ENCODE assay signal across 9 mouse cellular contexts in genomic region chr11:69729063-69729462, GRCm38 (mm10). TPM values are rescaled to one million over a fixed set of nuclear protein-coding genes. Genes with fewer than 3 reads are reported as not detected.
DNase-seq lines count a peak whose midpoint lies in the region; ATAC-seq and TF ChIP-seq lines count a peak whose summit lies in the region.
"Had no signal": no experiment of that assay in that cellular context is flagged by ENCODE, and none has a peak within 500 bp of the region (broad histone marks: within the 10 kb centered on the region; RNA-seq: fewer than 3 reads in every experiment).

No protein-coding gene starts in this region.

- H3K27me3 ChIP-seq in lung, postnatal 0 days (replicated peaks; ENCODE audit: insufficient read depth, low read length) = no peaks in the 10 kb centered on the region
- no peaks in the 10 kb centered on the region for H3K27me3 ChIP-seq in splenic B cell, adult 2 months (ENCODE audit: control insufficient read depth, insufficient read depth, low read length, poor library complexity, severe bottlenecking)

- peak; percentile 58 for DNase-seq in left cerebral cortex, postnatal 4 days
- DNase-seq in left cerebral cortex, postnatal 25 days (ENCODE audit: low spot score in 2 of 2) = no peak
- peak; percentile 71 for DNase-seq in NIH3T3 (ENCODE audit: low read depth)
- DNase-seq in c-Kit-negative CD71-positive TER-119-positive erythroid progenitor cells, embryonic 14.5 days (ENCODE audit: low read depth, low spot score) = peak; percentile 71
- peak; percentile 74 for DNase-seq in lung, postnatal 0 days (ENCODE audit: low spot score)
- peak; percentile 86 for DNase-seq in splenic B cell, adult 2 months (ENCODE audit: low read depth, low spot score)
- DNase-seq in ovary, adult 18-20 months (ENCODE audit: low spot score) = no peak

- no peaks in the 10 kb centered on the region for H3K9me3 ChIP-seq in lung, postnatal 0 days (ENCODE audit: low read length)

- no peak overlapping the region for H3K9ac ChIP-seq in lung, postnatal 0 days (replicated peaks; ENCODE audit: low read depth)

- H3K4me2 ChIP-seq in lung, postnatal 0 days (replicated peaks; ENCODE audit: low read depth, low read length) = no peak overlapping the region

- H3K36me3 ChIP-seq in lung, postnatal 0 days (ENCODE audit: insufficient read depth, low read length) = peaks cover 5% of the 10 kb centered on the region; the same call in 1 of the 2 replicates
- no peaks in the 10 kb centered on the region for H3K36me3 ChIP-seq in splenic B cell, adult 2 months (ENCODE audit: control insufficient read depth, insufficient read depth, low read length, poor library complexity, severe bottlenecking)

- no peaks in the 10 kb centered on the region for H3K4me1 ChIP-seq in lung, postnatal 0 days (ENCODE audit: insufficient read depth, low read depth, low read length)

- TF ChIP-seq CTCF in lung, postnatal 0 days (IDR thresholded peaks at IDR 0.05) = peak; percentile 72

- WGBS in lung, postnatal 0 days = 27% methylated on average over 3 of the region's 3 CpGs

- TF ChIP-seq EP300 in lung, postnatal 0 days (IDR thresholded peaks at IDR 0.05) = no peak

- intact Hi-C loops in left cerebral cortex, postnatal 4 days (cut with DNase I) = no loop called here
- intact Hi-C loops in left cerebral cortex, postnatal 25 days (cut with DNase I) = no loop called here

- no peak overlapping the region for H3K27ac ChIP-seq in lung, postnatal 0 days (ENCODE audit: low read length)

- peak; percentile 61 for ATAC-seq in granulocyte monocyte progenitor cell, adult 5-6 weeks (replicated peaks; ENCODE audit: poor library complexity, severe bottlenecking)
- peak; percentile 25; the same call in 1 of the 2 replicates for ATAC-seq in lung, postnatal 0 days

- H3K4me3 ChIP-seq in lung, postnatal 0 days (ENCODE audit: low read depth, low read length) = no peak overlapping the region

RNA-seq across cellular contexts. Expression of gene Polr2a, which starts 29.4 kb away (rescaled TPM):
- total RNA-seq in left cerebral cortex, postnatal 4 days (2021) = 10 to 100 TPM; 49.6 to 54.6 TPM
- total RNA-seq in left cerebral cortex, postnatal 25 days (2021) = 10 to 100 TPM; 53.3 to 53.6 TPM
- 153 and 165 TPM in 2 replicates for total RNA-seq in granulocyte monocyte progenitor cell, adult 5-6 weeks (2014; fragmentation: Nextera tagmentation)
- 30.2 and 38.5 TPM in 2 replicates for total RNA-seq in granulocyte monocyte progenitor cell, adult 5-6 weeks (2017)
- polyA plus RNA-seq in lung, postnatal 0 days (2015; fragmentation: Nextera tagmentation; extraction: Ambion mirVana) = 14.0 and 15.3 TPM in 2 replicates

RNA-seq across cellular contexts. Expression of gene Slc35g3, which starts 32.7 kb away (rescaled TPM):
- total RNA-seq in left cerebral cortex, postnatal 4 days (2021) = not detected
- not detected for total RNA-seq in left cerebral cortex, postnatal 25 days (2021)
- not detected in 2 replicates for total RNA-seq in granulocyte monocyte progenitor cell, adult 5-6 weeks (2014; fragmentation: Nextera tagmentation)
- not detected in 2 replicates for total RNA-seq in granulocyte monocyte progenitor cell, adult 5-6 weeks (2017)
- 1.0 TPM in 2 replicates for polyA plus RNA-seq in lung, postnatal 0 days (2015; fragmentation: Nextera tagmentation; extraction: Ambion mirVana)
- polyA plus RNA-seq: neural tube, embryonic 14.5 days had no signal

RNA-seq across cellular contexts. Expression of gene Tnfsfm13, which starts 33.2 kb away (rescaled TPM):
- total RNA-seq in left cerebral cortex, postnatal 4 days (2021) = under 1 TPM; 0.30 to 0.97 TPM
- 1 to 10 TPM; 1.9 to 2.2 TPM for total RNA-seq in left cerebral cortex, postnatal 25 days (2021)
- total RNA-seq in granulocyte monocyte progenitor cell, adult 5-6 weeks (2014; fragmentation: Nextera tagmentation) = 4.9 and 6.6 TPM in 2 replicates
- total RNA-seq in granulocyte monocyte progenitor cell, adult 5-6 weeks (2017) = 3.6 and 6.1 TPM in 2 replicates
- polyA plus RNA-seq in lung, postnatal 0 days (2015; fragmentation: Nextera tagmentation; extraction: Ambion mirVana) = 11.9 and 13.1 TPM in 2 replicates

RNA-seq across cellular contexts. Expression of gene Tnfsf12, which starts 33.4 kb away (rescaled TPM):
- total RNA-seq in left cerebral cortex, postnatal 4 days (2021) = 1 to 10 TPM; 6.4 to 8.7 TPM
- total RNA-seq in left cerebral cortex, postnatal 25 days (2021) = 1 to 10 TPM; 8.6 to 8.9 TPM
- 2.1 and 6.1 TPM in 2 replicates for total RNA-seq in granulocyte monocyte progenitor cell, adult 5-6 weeks (2014; fragmentation: Nextera tagmentation)
- total RNA-seq in granulocyte monocyte progenitor cell, adult 5-6 weeks (2017) = 0.46 and 1.6 TPM in 2 replicates
- 12.0 and 13.6 TPM in 2 replicates for polyA plus RNA-seq in lung, postnatal 0 days (2015; fragmentation: Nextera tagmentation; extraction: Ambion mirVana)

RNA-seq across cellular contexts. Expression of gene Zbtb4, which starts 36.6 kb away (rescaled TPM):
- 10 to 100 TPM; 47.9 to 52.5 TPM for total RNA-seq in left cerebral cortex, postnatal 4 days (2021)
- total RNA-seq in left cerebral cortex, postnatal 25 days (2021) = 100 to 1,000 TPM; 110 to 114 TPM
- 1.8 and 2.1 TPM in 2 replicates for total RNA-seq in granulocyte monocyte progenitor cell, adult 5-6 weeks (2014; fragmentation: Nextera tagmentation)
- total RNA-seq in granulocyte monocyte progenitor cell, adult 5-6 weeks (2017) = 0.26 and 0.43 TPM in 2 replicates
- 6.6 and 7.6 TPM in 2 replicates for polyA plus RNA-seq in lung, postnatal 0 days (2015; fragmentation: Nextera tagmentation; extraction: Ambion mirVana)

Comparison
In these comparisons a context has a peak if more than half of its experiments do, and no peak if none do; other contexts are left out.
1. DNase-seq: peak in left cerebral cortex, postnatal 4 days (single experiment), NIH3T3 (single experiment), c-Kit-negative CD71-positive TER-119-positive erythroid progenitor cells, embryonic 14.5 days (single experiment), lung, postnatal 0 days (single experiment) and splenic B cell, adult 2 months (single experiment); none in left cerebral cortex, postnatal 25 days (0 of 2) and ovary, adult 18-20 months (single experiment).